Mouse (Mus musculus): ENCODE measurements around the gene Tmem259. TPM values are rescaled to one million over a fixed set of nuclear protein-coding genes. Genes with fewer than 3 reads are reported as not detected.

Gene Tmem259
- total RNA-seq, 1 experiment: 127 TPM

- TF ChIP-seq ZC3H11A (IDR thresholded peaks at IDR 0.05; ENCODE audit: borderline replicate concordance, low read depth, low read length) (no peak), CHD2 (IDR thresholded peaks at IDR 0.05; ENCODE audit: low read depth, low read length) (no peak), HCFC1 (IDR thresholded peaks at IDR 0.05; ENCODE audit: borderline replicate concordance, insufficient read depth, low read length) (no peak), ZNF384 (IDR thresholded peaks at IDR 0.05; ENCODE audit: low read depth, low read length) (no peak), MAFK (IDR thresholded peaks at IDR 0.05; ENCODE audit: insufficient read depth, low read depth, low read length) (no peak)
- Histone ChIP-seq H3K9me3 (ENCODE audit: control insufficient read depth, insufficient read depth, low read depth, low read length) (no peaks in the 10 kb centered on the region), H3K36me3 (ENCODE audit: control insufficient read depth, insufficient read depth, low read length, poor library complexity, severe bottlenecking) (peaks cover 14% of the 10 kb centered on the region; the same call in 1 of the 2 replicates), H3K4me3 (ENCODE audit: insufficient read depth in 1 of 2, low read depth in 1 of 2, low read length in 2 of 2, poor library complexity in 1 of 2, severe bottlenecking in 1 of 2) (no peak overlapping the region), H3K27ac (ENCODE audit: insufficient read depth, low read depth, low read length, poor library complexity, severe bottlenecking) (no peak overlapping the region), H3K9ac (ENCODE audit: insufficient read depth, low read depth, low read length, poor library complexity, severe bottlenecking) (no peak overlapping the region; the same call in 1 of the 2 replicates), H3K4me1 (ENCODE audit: control insufficient read depth in 2 of 2, insufficient read depth in 2 of 2, low read length in 2 of 2, poor library complexity in 1 of 2) (peaks cover 6 to 16% of the 10 kb centered on the region in 2 experiments)
- DNase-seq (ENCODE audit: low read depth, low spot score): no peak
- in situ Hi-C loops (cut with MboI; ENCODE audit: low sequenced_read_pairs in 2 of 2, unreplicated experiment in 2 of 2): loop anchor here in 1 of 2 experiments (25.0 kb wide), 1 partner anchor 122 kb away; the partner anchor contains the start of genes Sbno2 and Stk11
These were observed 5.7 kb upstream of the Tmem259 start for GRCm38 (mm10) chr10:79989870-79990269.

- H3K9me3 ChIP-seq (ENCODE audit: control insufficient read depth, insufficient read depth, low read depth, low read length): no peaks in the 10 kb centered on the region
- H3K4me3 ChIP-seq (ENCODE audit: insufficient read depth in 1 of 2, low read depth in 1 of 2, low read length in 2 of 2, poor library complexity in 1 of 2, severe bottlenecking in 1 of 2): peak overlapping the region; percentile 75 to 86; a peak in 3 of 4 replicates
- TF ChIP-seq ZNF384 (IDR thresholded peaks at IDR 0.05; ENCODE audit: low read depth, low read length) (no peak), ZC3H11A (IDR thresholded peaks at IDR 0.05; ENCODE audit: borderline replicate concordance, low read depth, low read length) (no peak), MAFK (IDR thresholded peaks at IDR 0.05; ENCODE audit: insufficient read depth, low read depth, low read length) (no peak), CHD2 (IDR thresholded peaks at IDR 0.05; ENCODE audit: low read depth, low read length) (no peak), HCFC1 (IDR thresholded peaks at IDR 0.05; ENCODE audit: borderline replicate concordance, insufficient read depth, low read length) (no peak)
- peaks cover 11% of the 10 kb centered on the region; the same call in 1 of the 2 replicates for H3K36me3 ChIP-seq (ENCODE audit: control insufficient read depth, insufficient read depth, low read length, poor library complexity, severe bottlenecking)
- DNase-seq (ENCODE audit: low read depth, low spot score): no peak
- peak overlapping the region; percentile 81; the same call in 1 of the 2 replicates for H3K9ac ChIP-seq (ENCODE audit: insufficient read depth, low read depth, low read length, poor library complexity, severe bottlenecking)
- peaks cover 6 to 16% of the 10 kb centered on the region in 2 experiments for H3K4me1 ChIP-seq (ENCODE audit: control insufficient read depth in 2 of 2, insufficient read depth in 2 of 2, low read length in 2 of 2, poor library complexity in 1 of 2)
- H3K27ac ChIP-seq (ENCODE audit: insufficient read depth, low read depth, low read length, poor library complexity, severe bottlenecking): no peak overlapping the region
- in situ Hi-C loops (cut with MboI; ENCODE audit: low sequenced_read_pairs in 2 of 2, unreplicated experiment in 2 of 2): loop anchor here in 1 of 2 experiments (25.0 kb wide), 1 partner anchor 123 kb away; the partner anchor contains the start of genes Sbno2 and Stk11
These were observed 5.2 kb upstream of the Tmem259 start for GRCm38 (mm10) chr10:79989272-79989786.

- H3K9ac ChIP-seq (ENCODE audit: insufficient read depth, low read depth, low read length, poor library complexity, severe bottlenecking): peak within 1 kb of the TSS; percentile 81
- no peak for DNase-seq (ENCODE audit: low read depth, low spot score)
- TF ChIP-seq MAFK (IDR thresholded peaks at IDR 0.05; ENCODE audit: insufficient read depth, low read depth, low read length): no peak
- no peak for TF ChIP-seq ZC3H11A (IDR thresholded peaks at IDR 0.05; ENCODE audit: borderline replicate concordance, low read depth, low read length)
- no peak for TF ChIP-seq ZNF384 (IDR thresholded peaks at IDR 0.05; ENCODE audit: low read depth, low read length)
- no peak for TF ChIP-seq CHD2 (IDR thresholded peaks at IDR 0.05; ENCODE audit: low read depth, low read length)
- TF ChIP-seq HCFC1 (IDR thresholded peaks at IDR 0.05; ENCODE audit: borderline replicate concordance, insufficient read depth, low read length): no peak
- H3K9me3 ChIP-seq (ENCODE audit: control insufficient read depth, insufficient read depth, low read depth, low read length): no peaks in the 10 kb centered on the region
- H3K4me3 ChIP-seq (ENCODE audit: insufficient read depth in 1 of 2, low read depth in 1 of 2, low read length in 2 of 2, poor library complexity in 1 of 2, severe bottlenecking in 1 of 2): peak within 1 kb of the TSS; percentile 75 to 86
- H3K36me3 ChIP-seq (ENCODE audit: control insufficient read depth, insufficient read depth, low read length, poor library complexity, severe bottlenecking): peaks cover 8% of the 10 kb centered on the region; the same call in 1 of the 2 replicates
- H3K27ac ChIP-seq (ENCODE audit: insufficient read depth, low read depth, low read length, poor library complexity, severe bottlenecking): peak within 1 kb of the TSS; percentile 45; the same call in 1 of the 2 replicates
- in situ Hi-C loops (cut with MboI; ENCODE audit: low sequenced_read_pairs in 2 of 2, unreplicated experiment in 2 of 2): loop anchor here in 1 of 2 experiments (25.0 kb wide), 1 partner anchor 124 kb away; the partner anchor contains the start of genes Sbno2 and Stk11
- H3K4me1 ChIP-seq (ENCODE audit: control insufficient read depth in 2 of 2, insufficient read depth in 2 of 2, low read length in 2 of 2, poor library complexity in 1 of 2): peaks cover 6 to 16% of the 10 kb centered on the region in 2 experiments
These were observed 4.6 kb upstream of the Tmem259 start, which contains the start of gene Cnn2 for GRCm38 (mm10) chr10:79988506-79989271. Cnn2 (plus strand) TSS chr10:79988584.

- H3K9ac ChIP-seq (ENCODE audit: insufficient read depth, low read depth, low read length, poor library complexity, severe bottlenecking): peak overlapping the region; percentile 81
- peaks cover 9 to 19% of the 10 kb centered on the region in 2 experiments for H3K4me1 ChIP-seq (ENCODE audit: control insufficient read depth in 2 of 2, insufficient read depth in 2 of 2, low read length in 2 of 2, poor library complexity in 1 of 2)
- H3K27ac ChIP-seq (ENCODE audit: insufficient read depth, low read depth, low read length, poor library complexity, severe bottlenecking): peak overlapping the region; percentile 45; the same call in 1 of the 2 replicates
- DNase-seq (ENCODE audit: low read depth, low spot score): no peak
- peak overlapping the region; percentile 75 to 86 for H3K4me3 ChIP-seq (ENCODE audit: insufficient read depth in 1 of 2, low read depth in 1 of 2, low read length in 2 of 2, poor library complexity in 1 of 2, severe bottlenecking in 1 of 2)
- no peaks in the 10 kb centered on the region for H3K9me3 ChIP-seq (ENCODE audit: control insufficient read depth, insufficient read depth, low read depth, low read length)
- no peak for TF ChIP-seq ZNF384 (IDR thresholded peaks at IDR 0.05; ENCODE audit: low read depth, low read length)
- TF ChIP-seq HCFC1 (IDR thresholded peaks at IDR 0.05; ENCODE audit: borderline replicate concordance, insufficient read depth, low read length): no peak
- no peak for TF ChIP-seq ZC3H11A (IDR thresholded peaks at IDR 0.05; ENCODE audit: borderline replicate concordance, low read depth, low read length)
- TF ChIP-seq MAFK (IDR thresholded peaks at IDR 0.05; ENCODE audit: insufficient read depth, low read depth, low read length): no peak
- TF ChIP-seq CHD2 (IDR thresholded peaks at IDR 0.05; ENCODE audit: low read depth, low read length): no peak
- in situ Hi-C loops (cut with MboI; ENCODE audit: low sequenced_read_pairs in 2 of 2, unreplicated experiment in 2 of 2): loop anchor here in 1 of 2 experiments (25.0 kb wide), 1 partner anchor 124 kb away; the partner anchor contains the start of genes Sbno2 and Stk11
- H3K36me3 ChIP-seq (ENCODE audit: control insufficient read depth, insufficient read depth, low read length, poor library complexity, severe bottlenecking): peaks cover under 1% of the 10 kb centered on the region; the same call in 1 of the 2 replicates
These were observed 3.8 kb upstream of the Tmem259 start for GRCm38 (mm10) chr10:79987771-79988505.

Measured in ES-E14 (cell line).